Mouse (Mus musculus) neural tube, embryonic 13.5 days (tissue): ENCODE measurements around the gene Tnfrsf21. TPM values are rescaled to one million over a fixed set of nuclear protein-coding genes. Genes with fewer than 3 reads are reported as not detected.
A peak's percentile ranks its signal among the peaks of the same experiment; 100 is the strongest.

Source experiments
- ATAC-seq: fragments of 200-750 bp; cut with Nextera tagmentation; 2 replicates; pipeline ENCODE4 v1.8.0; 2017; ENCODE audit warnings: low read depth, mild to moderate bottlenecking, moderate TSS enrichment, moderate library complexity
- H3K27ac ChIP-seq: fragments of 300-500 bp; sonication (generic); replicated peaks from 2 replicates; pipeline ENCODE4 v1.5.1; 2015; ENCODE audit warnings: moderate library complexity, mild to moderate bottlenecking, inconsistent platforms
- H3K27me3 ChIP-seq: fragments of 300-500 bp; sonication (generic); 2 replicates; pipeline ENCODE4 v1.6.1; 2015; ENCODE audit warnings: mild to moderate bottlenecking, inconsistent platforms
- H3K36me3 ChIP-seq: fragments of 300-500 bp; sonication (generic); 2 replicates; pipeline ENCODE4 v1.6.1; 2015; ENCODE audit warnings: mild to moderate bottlenecking, inconsistent platforms
- H3K4me1 ChIP-seq: fragments of 300-500 bp; sonication (generic); replicated peaks from 2 replicates; pipeline ENCODE4 v1.6.1; 2015; ENCODE audit warnings: inconsistent platforms
- H3K4me2 ChIP-seq: fragments of 300-500 bp; sonication (generic); 2 replicates; pipeline ENCODE4 v1.6.1; 2015; ENCODE audit warnings: inconsistent platforms, mild to moderate bottlenecking, moderate library complexity
- H3K4me3 ChIP-seq: fragments of 300-500 bp; sonication (generic); 2 replicates; pipeline ENCODE4 v1.5.1; 2015; ENCODE audit warnings: mild to moderate bottlenecking, inconsistent platforms
- H3K9ac ChIP-seq: fragments of 300-500 bp; sonication (generic); 2 replicates; pipeline ENCODE4 v1.6.1; 2015; ENCODE audit warnings: moderate library complexity, mild to moderate bottlenecking, inconsistent platforms
- H3K9me3 ChIP-seq: fragments of 300-500 bp; sonication (generic); 2 replicates; pipeline ENCODE4 v1.6.1; 2016; ENCODE audit warnings: inconsistent platforms
- WGBS: fragments of 180-500 bp; shearing (Covaris S2); methylation state at CpG from one replicate; pipeline ENCODE4 v1.1.7; 2015; 5-methylcytosine and 5-hydroxymethylcytosine counted together
- polyA plus RNA-seq: library from polyadenylated mRNA; unstranded; fragments of >200 nt; fragmentation: Nextera tagmentation; extraction: Ambion mirVana; gene quantifications from 2 replicates; pipeline ENCODE4 v1.2.1, GENCODE M21; 2015

Gene Tnfrsf21
- polyA plus RNA-seq, 1 experiment from 2014 or later: 75.1 TPM

- H3K27ac ChIP-seq: no peak overlapping the region
- H3K27me3 ChIP-seq: no peaks in the 10 kb centered on the region
- 75% methylated on average over 10 of the region's 10 CpGs for WGBS
- no peak overlapping the region for H3K9ac ChIP-seq
- no peaks in the 10 kb centered on the region for H3K9me3 ChIP-seq
- no peaks in the 10 kb centered on the region for H3K36me3 ChIP-seq
- no peak for ATAC-seq
- peaks cover 13% of the 10 kb centered on the region for H3K4me1 ChIP-seq
- no peak overlapping the region for H3K4me3 ChIP-seq
- no peak overlapping the region for H3K4me2 ChIP-seq
These were observed 100.4 kb downstream of the Tnfrsf21 start for GRCm38 (mm10) chr17:43116748-43117147.

GRCm38 (mm10) chr17:43119446-43119845 lies 103.1 kb downstream of the Tnfrsf21 start:
- Histone ChIP-seq H3K27me3 (no peaks in the 10 kb centered on the region), H3K9me3 (no peaks in the 10 kb centered on the region), H3K27ac (no peak overlapping the region), H3K4me2 (no peak overlapping the region), H3K36me3 (no peaks in the 10 kb centered on the region), H3K4me3 (no peak overlapping the region), H3K4me1 (peaks cover 2% of the 10 kb centered on the region; the same call in 1 of the 2 replicates), H3K9ac (no peak overlapping the region)
- ATAC-seq: no peak
- 83% methylated on average over 12 of the region's 12 CpGs for WGBS

- H3K27me3 ChIP-seq: no peaks in the 10 kb centered on the region
- H3K27ac ChIP-seq: no peak overlapping the region
- no peaks in the 10 kb centered on the region for H3K9me3 ChIP-seq
- WGBS: 98% methylated on average over 2 of the region's 2 CpGs
- no peak for ATAC-seq
- no peak overlapping the region for H3K4me2 ChIP-seq
- H3K36me3 ChIP-seq: no peaks in the 10 kb centered on the region
- no peak overlapping the region for H3K9ac ChIP-seq
- no peak overlapping the region for H3K4me3 ChIP-seq
- no peaks in the 10 kb centered on the region for H3K4me1 ChIP-seq
These were observed 104.7 kb downstream of the Tnfrsf21 start for GRCm38 (mm10) chr17:43121096-43121495.

GRCm38 (mm10) chr17:43128305-43128704 lies 112.0 kb downstream of the Tnfrsf21 start:
- no peaks in the 10 kb centered on the region for H3K36me3 ChIP-seq
- no peak overlapping the region for H3K9ac ChIP-seq
- 79% methylated on average over 3 of the region's 3 CpGs for WGBS
- H3K4me1 ChIP-seq: no peaks in the 10 kb centered on the region
- H3K9me3 ChIP-seq: no peaks in the 10 kb centered on the region
- no peak overlapping the region for H3K27ac ChIP-seq
- ATAC-seq: no peak
- H3K4me3 ChIP-seq: no peak overlapping the region
- no peaks in the 10 kb centered on the region for H3K27me3 ChIP-seq
- H3K4me2 ChIP-seq: no peak overlapping the region

GRCm38 (mm10) chr17:43128908-43129533 lies 112.7 kb downstream of the Tnfrsf21 start:
- Histone ChIP-seq H3K9ac (no peak overlapping the region), H3K27ac (no peak overlapping the region), H3K9me3 (no peaks in the 10 kb centered on the region), H3K36me3 (no peaks in the 10 kb centered on the region), H3K27me3 (no peaks in the 10 kb centered on the region), H3K4me2 (no peak overlapping the region), H3K4me1 (no peaks in the 10 kb centered on the region), H3K4me3 (no peak overlapping the region)
- ATAC-seq: no peak
- 90% methylated on average over 7 of the region's 7 CpGs for WGBS

- H3K4me2 ChIP-seq: no peak overlapping the region
- no peak overlapping the region for H3K27ac ChIP-seq
- H3K4me1 ChIP-seq: no peaks in the 10 kb centered on the region
- no peaks in the 10 kb centered on the region for H3K36me3 ChIP-seq
- H3K4me3 ChIP-seq: no peak overlapping the region
- no peak for ATAC-seq
- H3K9me3 ChIP-seq: no peaks in the 10 kb centered on the region
- no peaks in the 10 kb centered on the region for H3K27me3 ChIP-seq
- H3K9ac ChIP-seq: no peak overlapping the region
- WGBS: 75% methylated on average over 3 of the region's 3 CpGs
These were observed 113.9 kb downstream of the Tnfrsf21 start for GRCm38 (mm10) chr17:43130115-43130869.

- Histone ChIP-seq H3K9me3 (no peaks in the 10 kb centered on the region), H3K4me2 (no peak overlapping the region), H3K27me3 (no peaks in the 10 kb centered on the region), H3K4me1 (0 out of 2 replicates have a peak, but pooled peaks cover 3% of the 10 kb centered on the region), H3K4me3 (no peak overlapping the region), H3K9ac (no peak overlapping the region), H3K27ac (no peak overlapping the region), H3K36me3 (no peaks in the 10 kb centered on the region)
- no peak for ATAC-seq
These were observed 114.5 kb downstream of the Tnfrsf21 start for GRCm38 (mm10) chr17:43130870-43131264.

- H3K27me3 ChIP-seq: no peaks in the 10 kb centered on the region
- no peak overlapping the region for H3K4me3 ChIP-seq
- ATAC-seq: no peak
- no peaks in the 10 kb centered on the region for H3K36me3 ChIP-seq
- 0 out of 2 replicates have a peak, but pooled peaks cover 7% of the 10 kb centered on the region for H3K4me1 ChIP-seq
- H3K4me2 ChIP-seq: no peak overlapping the region
- WGBS: 91% methylated on average over 5 of the region's 5 CpGs
- no peaks in the 10 kb centered on the region for H3K9me3 ChIP-seq
- H3K27ac ChIP-seq: no peak overlapping the region
- H3K9ac ChIP-seq: no peak overlapping the region
These were observed 116.1 kb downstream of the Tnfrsf21 start for GRCm38 (mm10) chr17:43132477-43132876.

GRCm38 (mm10) chr17:43133106-43133505 lies 116.8 kb downstream of the Tnfrsf21 start:
- Histone ChIP-seq H3K27me3 (no peaks in the 10 kb centered on the region), H3K36me3 (no peaks in the 10 kb centered on the region), H3K9me3 (no peaks in the 10 kb centered on the region), H3K27ac (no peak overlapping the region), H3K9ac (no peak overlapping the region), H3K4me3 (no peak overlapping the region), H3K4me2 (no peak overlapping the region), H3K4me1 (0 out of 2 replicates have a peak, but pooled peaks cover 7% of the 10 kb centered on the region)
- WGBS: 88% methylated on average over 4 of the region's 4 CpGs
- ATAC-seq: no peak

- no peaks in the 10 kb centered on the region for H3K9me3 ChIP-seq
- H3K27me3 ChIP-seq: no peaks in the 10 kb centered on the region
- no peak overlapping the region for H3K4me3 ChIP-seq
- WGBS: 71% methylated on average over 4 of the region's 4 CpGs
- H3K27ac ChIP-seq: no peak overlapping the region
- H3K4me1 ChIP-seq: 0 out of 2 replicates have a peak, but pooled peaks cover 7% of the 10 kb centered on the region
- no peak overlapping the region for H3K4me2 ChIP-seq
- ATAC-seq: no peak
- no peaks in the 10 kb centered on the region for H3K36me3 ChIP-seq
- no peak overlapping the region for H3K9ac ChIP-seq
These were observed 118.6 kb downstream of the Tnfrsf21 start for GRCm38 (mm10) chr17:43134991-43135390.

- H3K9ac ChIP-seq: no peak overlapping the region
- H3K27ac ChIP-seq: no peak overlapping the region
- 0 out of 2 replicates have a peak, but pooled peaks cover 7% of the 10 kb centered on the region for H3K4me1 ChIP-seq
- H3K36me3 ChIP-seq: no peaks in the 10 kb centered on the region
- no peaks in the 10 kb centered on the region for H3K9me3 ChIP-seq
- WGBS: 29% methylated on average over 7 of the region's 7 CpGs
- no peak overlapping the region for H3K4me2 ChIP-seq
- H3K4me3 ChIP-seq: no peak overlapping the region
- no peaks in the 10 kb centered on the region for H3K27me3 ChIP-seq
- ATAC-seq: peak; percentile 63; the same call in 1 of the 2 replicates
These were observed 119.3 kb downstream of the Tnfrsf21 start for GRCm38 (mm10) chr17:43135398-43136265.

- no peak overlapping the region for H3K9ac ChIP-seq
- H3K9me3 ChIP-seq: no peaks in the 10 kb centered on the region
- 0 out of 2 replicates have a peak, but pooled peaks cover 7% of the 10 kb centered on the region for H3K4me1 ChIP-seq
- no peak overlapping the region for H3K4me2 ChIP-seq
- WGBS: 69% methylated on average over 4 of the region's 4 CpGs
- ATAC-seq: no peak
- H3K4me3 ChIP-seq: no peak overlapping the region
- H3K27me3 ChIP-seq: no peaks in the 10 kb centered on the region
- no peak overlapping the region for H3K27ac ChIP-seq
- no peaks in the 10 kb centered on the region for H3K36me3 ChIP-seq
These were observed 120.4 kb downstream of the Tnfrsf21 start for GRCm38 (mm10) chr17:43136720-43137119.
